Mouse (Mus musculus) forebrain, embryonic 14.5 days (tissue): ENCODE data around the gene Amz2. TPM values are rescaled to one million over a fixed set of nuclear protein-coding genes. Genes with fewer than 3 reads are reported as not detected.

Experiments
- ATAC-seq: fragments of 200-750 bp; cut with Nextera tagmentation; 2 replicates; pipeline ENCODE4 v1.8.0; 2017; ENCODE audit warnings: mild to moderate bottlenecking, moderate library complexity
- DNase-seq: peaks from one replicate; pipeline ENCODE4 v3.0.0-alpha.2; 2015; ENCODE audit warnings: low spot score
- H3K27ac ChIP-seq: fragments of 300-500 bp; sonication (generic); 2 replicates; pipeline ENCODE4 v1.5.1; 2014; ENCODE audit warnings: low read depth, mild to moderate bottlenecking, control low read depth, low read length, moderate library complexity
- H3K27me3 ChIP-seq: fragments of 300-500 bp; sonication (generic); replicated peaks from 2 replicates; pipeline ENCODE4 v1.6.1; 2014; ENCODE audit warnings: low read length, control low read depth, mixed read lengths; ENCODE audit not compliant: control insufficient read depth, insufficient read depth
- H3K36me3 ChIP-seq: fragments of 300-500 bp; sonication (generic); 2 replicates; pipeline ENCODE4 v1.6.1; 2014; ENCODE audit warnings: low read length, control low read depth; ENCODE audit not compliant: control insufficient read depth, insufficient read depth
- H3K4me1 ChIP-seq: fragments of 300-500 bp; sonication (generic); 2 replicates; pipeline ENCODE4 v1.6.1; 2014; ENCODE audit warnings: antibody characterized with exemption, low read length, control low read depth; ENCODE audit not compliant: control insufficient read depth, insufficient read depth
- H3K4me2 ChIP-seq: fragments of 300-500 bp; sonication (generic); 2 replicates; pipeline ENCODE4 v1.6.1; 2014; ENCODE audit warnings: mild to moderate bottlenecking, control low read depth, low read length
- H3K4me3 ChIP-seq: fragments of 300-500 bp; sonication (generic); 2 replicates; pipeline ENCODE4 v1.5.1; 2014; ENCODE audit warnings: low read depth, low read length, control low read depth
- H3K9ac ChIP-seq: fragments of 300-500 bp; sonication (generic); 2 replicates; pipeline ENCODE4 v1.6.1; 2014; ENCODE audit warnings: mild to moderate bottlenecking, low read length, control low read depth, moderate library complexity
- H3K9me3 ChIP-seq: fragments of 300-500 bp; sonication (generic); replicated peaks from 2 replicates; pipeline ENCODE4 v1.6.1; 2016; ENCODE audit warnings: low read length, control low read depth, mixed read lengths; ENCODE audit not compliant: control insufficient read depth
- WGBS: fragments of 180-500 bp; shearing (Covaris S2); extraction: QIAGEN DNeasy Blood & Tissue Kit; methylation state at CpG from one replicate; pipeline ENCODE4 v1.1.7; 2014; 5-methylcytosine and 5-hydroxymethylcytosine counted together
- polyA plus RNA-seq: library from polyadenylated mRNA; unstranded; fragments of >200 nt; fragmentation: Nextera tagmentation; extraction: Ambion mirVana; gene quantifications from 2 replicates; pipeline ENCODE4 v1.2.1, GENCODE M21; 2014

Gene Amz2
- polyA plus RNA-seq, 1 experiment from 2014 or later: 79.6 TPM

GRCm38 (mm10) chr11:109391760-109392159, 34.0 kb upstream of the Amz2 start:
- H3K27me3 ChIP-seq: no peaks in the 10 kb centered on the region
- no peaks in the 10 kb centered on the region for H3K9me3 ChIP-seq
- H3K9ac ChIP-seq: no peak overlapping the region
- H3K4me3 ChIP-seq: no peak overlapping the region
- H3K36me3 ChIP-seq: peaks cover 19% of the 10 kb centered on the region
- H3K27ac ChIP-seq: no peak overlapping the region
- H3K4me2 ChIP-seq: no peak overlapping the region
- WGBS: 74% methylated on average over 7 of the region's 7 CpGs
- H3K4me1 ChIP-seq: no peaks in the 10 kb centered on the region
- ATAC-seq: no peak
- DNase-seq: no peak

GRCm38 (mm10) chr11:109392601-109393000, 33.1 kb upstream of the Amz2 start:
- no peak for ATAC-seq
- 94% methylated on average over 9 of the region's 9 CpGs for WGBS
- Histone ChIP-seq H3K4me3 (no peak overlapping the region), H3K27me3 (no peaks in the 10 kb centered on the region), H3K36me3 (peaks cover 28% of the 10 kb centered on the region), H3K9ac (no peak overlapping the region), H3K27ac (no peak overlapping the region), H3K4me1 (no peaks in the 10 kb centered on the region), H3K4me2 (no peak overlapping the region), H3K9me3 (no peaks in the 10 kb centered on the region)
- DNase-seq: no peak

GRCm38 (mm10) chr11:109394758-109395157, 31.0 kb upstream of the Amz2 start:
- 93% methylated on average over 9 of the region's 9 CpGs for WGBS
- no peak for DNase-seq
- Histone ChIP-seq H3K27ac (no peak overlapping the region), H3K4me2 (no peak overlapping the region), H3K27me3 (no peaks in the 10 kb centered on the region), H3K9me3 (no peaks in the 10 kb centered on the region), H3K36me3 (peaks cover 42% of the 10 kb centered on the region), H3K9ac (no peak overlapping the region), H3K4me3 (no peak overlapping the region), H3K4me1 (no peaks in the 10 kb centered on the region)
- no peak for ATAC-seq

GRCm38 (mm10) chr11:109395291-109395690, 30.5 kb upstream of the Amz2 start:
- WGBS: 95% methylated on average over 9 of the region's 9 CpGs
- H3K36me3 ChIP-seq: peaks cover 44% of the 10 kb centered on the region
- no peaks in the 10 kb centered on the region for H3K4me1 ChIP-seq
- H3K4me2 ChIP-seq: no peak overlapping the region
- no peak overlapping the region for H3K4me3 ChIP-seq
- no peaks in the 10 kb centered on the region for H3K27me3 ChIP-seq
- H3K27ac ChIP-seq: no peak overlapping the region
- no peak for DNase-seq
- H3K9me3 ChIP-seq: no peaks in the 10 kb centered on the region
- ATAC-seq: no peak
- H3K9ac ChIP-seq: no peak overlapping the region

- no peak for ATAC-seq
- Histone ChIP-seq H3K27me3 (no peaks in the 10 kb centered on the region), H3K4me3 (no peak overlapping the region), H3K9me3 (no peaks in the 10 kb centered on the region), H3K27ac (no peak overlapping the region), H3K4me1 (no peaks in the 10 kb centered on the region), H3K36me3 (no peaks in the 10 kb centered on the region), H3K9ac (no peak overlapping the region), H3K4me2 (no peak overlapping the region)
- no peak for DNase-seq
- 89% methylated on average over 5 of the region's 5 CpGs for WGBS
Measured at GRCm38 (mm10) chr11:109406431-109406830, 19.3 kb upstream of the Amz2 start.

- no peak overlapping the region for H3K4me3 ChIP-seq
- WGBS: 91% methylated on average over 15 of the region's 15 CpGs
- no peak overlapping the region for H3K4me2 ChIP-seq
- no peaks in the 10 kb centered on the region for H3K9me3 ChIP-seq
- H3K36me3 ChIP-seq: no peaks in the 10 kb centered on the region
- H3K4me1 ChIP-seq: no peaks in the 10 kb centered on the region
- DNase-seq (no peak), ATAC-seq (no peak)
- H3K27ac ChIP-seq: no peak overlapping the region
- H3K27me3 ChIP-seq: no peaks in the 10 kb centered on the region
- H3K9ac ChIP-seq: no peak overlapping the region
Measured at GRCm38 (mm10) chr11:109410197-109410980, 15.4 kb upstream of the Amz2 start.

- no peak for ATAC-seq
- H3K4me2 ChIP-seq: no peak within 1 kb of the TSS
- no peaks in the 10 kb centered on the region for H3K36me3 ChIP-seq
- 88% methylated on average over 5 of the region's 6 CpGs for WGBS
- no peaks in the 10 kb centered on the region for H3K4me1 ChIP-seq
- no peaks in the 10 kb centered on the region for H3K27me3 ChIP-seq
- DNase-seq: no peak
- H3K4me3 ChIP-seq: no peak within 1 kb of the TSS
- no peak within 1 kb of the TSS for H3K27ac ChIP-seq
- H3K9ac ChIP-seq: no peak within 1 kb of the TSS
- no peaks in the 10 kb centered on the region for H3K9me3 ChIP-seq
Measured at GRCm38 (mm10) chr11:109413617-109414016, 12.1 kb upstream of the Amz2 start, which contains the start of gene 9930022D16Rik. 9930022D16Rik (plus strand) TSS chr11:109413917.

- Histone ChIP-seq H3K27me3 (no peaks in the 10 kb centered on the region), H3K36me3 (no peaks in the 10 kb centered on the region), H3K4me2 (no peak overlapping the region), H3K4me3 (no peak overlapping the region), H3K4me1 (no peaks in the 10 kb centered on the region), H3K9me3 (no peaks in the 10 kb centered on the region), H3K27ac (no peak overlapping the region), H3K9ac (no peak overlapping the region)
- 88% methylated on average over 5 of the region's 5 CpGs for WGBS
- no peak for ATAC-seq
- no peak for DNase-seq
Measured at GRCm38 (mm10) chr11:109414802-109415201, 10.9 kb upstream of the Amz2 start.

GRCm38 (mm10) chr11:109416709-109417420, 8.9 kb upstream of the Amz2 start:
- Histone ChIP-seq H3K9ac (no peak overlapping the region), H3K27me3 (no peaks in the 10 kb centered on the region), H3K9me3 (no peaks in the 10 kb centered on the region), H3K27ac (no peak overlapping the region), H3K36me3 (no peaks in the 10 kb centered on the region), H3K4me3 (no peak overlapping the region), H3K4me2 (no peak overlapping the region), H3K4me1 (no peaks in the 10 kb centered on the region)
- no peak for DNase-seq
- no peak for ATAC-seq
- 90% methylated on average over 8 of the region's 8 CpGs for WGBS
